Mouse (Mus musculus): ENCODE results near the gene Ang5. TPM values are rescaled to one million over a fixed set of nuclear protein-coding genes. Genes with fewer than 3 reads are reported as not detected.
"Not testable (repeated sequence)": the region's sequence is repeated elsewhere in the genome, so short reads cannot be mapped to it uniquely, and the experiment has no call there.

The Ang5 gene
- polyA plus RNA-seq, 1 experiment from 2014 or later: not detected

- H3K4me2 ChIP-seq; H3K9ac ChIP-seq; H3K27me3 ChIP-seq; H3K9me3 ChIP-seq (replicated peaks); H3K36me3 ChIP-seq (replicated peaks); H3K27ac ChIP-seq (replicated peaks); H3K4me3 ChIP-seq (replicated peaks): not testable (repeated sequence)
- 0 out of 2 replicates have a peak, but pooled peaks have one; percentile 32 for ATAC-seq (ENCODE audit: insufficient read depth)
- 13% methylated on average over 5 of the region's 5 CpGs for WGBS (ENCODE audit: insufficient replicate concordance)
- peaks cover 18% of the 10 kb centered on the region for H3K4me1 ChIP-seq (replicated peaks)
These were observed 30.5 kb downstream of the Ang5 start for GRCm38 (mm10) chr14:43987404-43987803.

- not testable (repeated sequence) for H3K9ac ChIP-seq; H3K27ac ChIP-seq (replicated peaks); H3K36me3 ChIP-seq (replicated peaks); H3K4me2 ChIP-seq; H3K4me3 ChIP-seq (replicated peaks); H3K27me3 ChIP-seq; ATAC-seq (ENCODE audit: insufficient read depth); H3K9me3 ChIP-seq (replicated peaks)
- H3K4me1 ChIP-seq (replicated peaks): peaks cover 25% of the 10 kb centered on the region
- 58% methylated on average over 2 of the region's 2 CpGs for WGBS (ENCODE audit: insufficient replicate concordance)
These were observed 41.7 kb downstream of the Ang5 start for GRCm38 (mm10) chr14:43998455-43999000.

- Histone ChIP-seq H3K4me1 (replicated peaks) (peaks cover 25% of the 10 kb centered on the region), H3K36me3 (replicated peaks) (no peaks in the 10 kb centered on the region), H3K4me3 (replicated peaks) (no peak overlapping the region), H3K9me3 (replicated peaks) (no peaks in the 10 kb centered on the region), H3K27ac (replicated peaks) (no peak overlapping the region), H3K4me2 (no peak overlapping the region), H3K27me3 (0 out of 2 replicates have a peak, but pooled peaks cover 4% of the 10 kb centered on the region), H3K9ac (no peak overlapping the region)
- WGBS (ENCODE audit: insufficient replicate concordance): 24% methylated on average over 3 of the region's 3 CpGs
- ATAC-seq (ENCODE audit: insufficient read depth): peak; percentile 71; the same call in 1 of the 2 replicates
These were observed 44.7 kb downstream of the Ang5 start for GRCm38 (mm10) chr14:44001600-44001999.

GRCm38 (mm10) chr14:44002169-44002568 is 45.3 kb downstream of the Ang5 start, which contains the start of gene Ang6:
TSS of gene Ang6 (minus strand) at chr14:44002269.
- no peak within 1 kb of the TSS for H3K4me3 ChIP-seq (replicated peaks)
- H3K36me3 ChIP-seq (replicated peaks): no peaks in the 10 kb centered on the region
- ATAC-seq (ENCODE audit: insufficient read depth): no peak
- no peak within 1 kb of the TSS for H3K4me2 ChIP-seq
- H3K9ac ChIP-seq: no peak within 1 kb of the TSS
- no peak within 1 kb of the TSS for H3K27ac ChIP-seq (replicated peaks)
- H3K9me3 ChIP-seq (replicated peaks): no peaks in the 10 kb centered on the region
- WGBS (ENCODE audit: insufficient replicate concordance): 53% methylated on average over 1 of the region's 1 CpGs
- 0 out of 2 replicates have a peak, but pooled peaks cover 4% of the 10 kb centered on the region for H3K27me3 ChIP-seq
- peaks cover 25% of the 10 kb centered on the region for H3K4me1 ChIP-seq (replicated peaks)

GRCm38 (mm10) chr14:44008021-44008420 is 51.2 kb downstream of the Ang5 start:
- H3K27ac ChIP-seq (replicated peaks); H3K36me3 ChIP-seq (replicated peaks); H3K9ac ChIP-seq; ATAC-seq (ENCODE audit: insufficient read depth); H3K4me1 ChIP-seq (replicated peaks); H3K27me3 ChIP-seq; H3K4me3 ChIP-seq (replicated peaks); H3K9me3 ChIP-seq (replicated peaks); H3K4me2 ChIP-seq: not testable (repeated sequence)
- no CpG with 5 or more reads among the region's 1 CpGs for WGBS (ENCODE audit: insufficient replicate concordance)

GRCm38 (mm10) chr14:44009686-44010085 is 52.8 kb downstream of the Ang5 start:
- not testable (repeated sequence) for H3K4me2 ChIP-seq; H3K4me3 ChIP-seq (replicated peaks); H3K4me1 ChIP-seq (replicated peaks); H3K9ac ChIP-seq; ATAC-seq (ENCODE audit: insufficient read depth); H3K27me3 ChIP-seq; H3K9me3 ChIP-seq (replicated peaks); H3K27ac ChIP-seq (replicated peaks); H3K36me3 ChIP-seq (replicated peaks)
- WGBS (ENCODE audit: insufficient replicate concordance): 13% methylated on average over 2 of the region's 2 CpGs

Other genes starting within 250 kb of the Ang5 start
- gene Gm16506, start 229.6 kb upstream of the Ang5 start, polyA plus RNA-seq (2015; fragmentation: Nextera tagmentation; extraction: Ambion mirVana): not detected in 2 replicates
- gene Gm6526, start 209.2 kb upstream of the Ang5 start, polyA plus RNA-seq (2015; fragmentation: Nextera tagmentation; extraction: Ambion mirVana): not detected in 2 replicates
- not detected in 2 replicates for gene Gm8180, start 172.3 kb upstream of the Ang5 start, polyA plus RNA-seq (2015; fragmentation: Nextera tagmentation; extraction: Ambion mirVana)
- 7.1 and 12.1 TPM in 2 replicates for gene Ear1, start 81.6 kb upstream of the Ang5 start, polyA plus RNA-seq (2015; fragmentation: Nextera tagmentation; extraction: Ambion mirVana)
- gene Ear10, start 33.5 kb upstream of the Ang5 start, polyA plus RNA-seq (2015; fragmentation: Nextera tagmentation; extraction: Ambion mirVana): not detected in 2 replicates
- gene Gm8113, start 31.7 kb upstream of the Ang5 start, polyA plus RNA-seq (2015; fragmentation: Nextera tagmentation; extraction: Ambion mirVana): 5.6 and 6.7 TPM in 2 replicates
- not detected in 2 replicates for gene Ang6, start 45.2 kb downstream of the Ang5 start, polyA plus RNA-seq (2015; fragmentation: Nextera tagmentation; extraction: Ambion mirVana)
- 14.2 and 20.2 TPM in 2 replicates for gene Ear2, start 145.6 kb downstream of the Ang5 start, polyA plus RNA-seq (2015; fragmentation: Nextera tagmentation; extraction: Ambion mirVana)
- not detected in 2 replicates for gene Gm3327, start 166.8 kb downstream of the Ang5 start, polyA plus RNA-seq (2015; fragmentation: Nextera tagmentation; extraction: Ambion mirVana)
- not detected in 2 replicates for gene Gm8212, start 240.6 kb downstream of the Ang5 start, polyA plus RNA-seq (2015; fragmentation: Nextera tagmentation; extraction: Ambion mirVana)